Mouse (Mus musculus) hindbrain, embryonic 10.5 days (tissue): ENCODE measurements around the gene Ptpre. TPM values are rescaled to one million over a fixed set of nuclear protein-coding genes. Genes with fewer than 3 reads are reported as not detected.
A peak's percentile ranks its signal among the peaks of the same experiment; 100 is the strongest.
"Not testable (repeated sequence)": the region's sequence is repeated elsewhere in the genome, so short reads cannot be mapped to it uniquely, and the experiment has no call there.

ENCODE experiments used
- DNase-seq: peaks from one replicate; pipeline ENCODE4 v3.0.0-alpha.2; 2017; ENCODE audit warnings: low spot score
- H3K27ac ChIP-seq: fragments of 300-500 bp; sonication (generic); 2 replicates; pipeline ENCODE4 v1.5.1; 2016; ENCODE audit warnings: mild to moderate bottlenecking, moderate library complexity
- H3K27me3 ChIP-seq: fragments of 300-500 bp; sonication (generic); 2 replicates; pipeline ENCODE4 v1.6.1; 2016; ENCODE audit warnings: mild to moderate bottlenecking; ENCODE audit not compliant: poor library complexity, insufficient read depth, severe bottlenecking
- H3K36me3 ChIP-seq: fragments of 300-500 bp; sonication (generic); 2 replicates; pipeline ENCODE4 v1.6.1; 2016; ENCODE audit warnings: mild to moderate bottlenecking, moderate library complexity
- H3K4me1 ChIP-seq: fragments of 300-500 bp; sonication (generic); replicated peaks from 2 replicates; pipeline ENCODE4 v1.6.1; 2016; ENCODE audit warnings: mild to moderate bottlenecking
- H3K4me3 ChIP-seq: fragments of 300-500 bp; sonication (generic); 2 replicates; pipeline ENCODE4 v1.5.1; 2016; ENCODE audit warnings: mild to moderate bottlenecking, moderate library complexity
- H3K9me3 ChIP-seq: fragments of 300-500 bp; sonication (generic); 2 replicates; pipeline ENCODE4 v1.6.1; 2016; ENCODE audit warnings: mild to moderate bottlenecking, moderate library complexity
- WGBS: fragments of 180-500 bp; shearing (Covaris S2); methylation state at CpG from one replicate; pipeline ENCODE4 v1.1.7; 2016; 5-methylcytosine and 5-hydroxymethylcytosine counted together
- polyA plus RNA-seq: library from polyadenylated mRNA; unstranded; fragments of >200 nt; fragmentation: Nextera tagmentation; extraction: Ambion mirVana; gene quantifications from 2 replicates; pipeline ENCODE4 v1.2.1, GENCODE M21; 2016

The Ptpre gene
- 0.68 and 0.85 TPM in 2 replicates for polyA plus RNA-seq

DNA sequence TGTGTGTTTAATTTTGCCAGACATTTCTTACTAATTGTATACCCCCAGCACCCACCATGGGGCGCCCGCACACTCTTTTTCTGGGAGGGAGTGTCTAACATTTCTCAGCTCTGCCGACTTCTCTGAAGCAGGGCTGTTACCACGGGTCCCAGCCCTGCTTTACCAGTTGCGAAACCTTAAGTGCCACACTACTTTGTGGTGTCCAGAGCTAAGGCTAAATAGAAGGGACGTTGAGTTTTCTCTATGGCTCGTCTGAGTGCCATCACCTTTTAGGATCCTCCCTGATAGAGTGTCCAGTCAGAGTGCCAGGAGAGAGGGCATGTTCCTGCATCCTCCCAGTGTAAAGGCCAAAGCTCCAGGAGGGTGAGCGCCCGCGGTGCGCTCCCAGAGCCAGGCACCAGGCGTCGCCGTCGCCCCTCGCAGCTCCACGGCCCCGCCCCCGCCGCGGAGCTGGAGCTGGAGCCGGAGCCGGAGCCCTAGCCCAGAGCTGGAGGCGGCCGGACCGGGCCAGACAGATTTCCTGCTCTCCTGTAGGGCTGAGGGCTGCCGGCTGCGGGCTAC, at the start of gene Ptpre:
TSS of gene Ptpre (plus strand) at position 141 of the 561 bp plus-strand sequence.
- peak; percentile 85 for DNase-seq
- peaks cover 13% of the 10 kb centered on the region for H3K4me1 ChIP-seq
- no peaks in the 10 kb centered on the region for H3K36me3 ChIP-seq
- H3K9me3 ChIP-seq = no peaks in the 10 kb centered on the region
- peak within 1 kb of the TSS; percentile 72 for H3K27ac ChIP-seq
- WGBS = 5% methylated on average over 28 of the region's 28 CpGs
- H3K27me3 ChIP-seq = peaks cover 34% of the 10 kb centered on the region
- peak within 1 kb of the TSS; percentile 73 for H3K4me3 ChIP-seq

DNA sequence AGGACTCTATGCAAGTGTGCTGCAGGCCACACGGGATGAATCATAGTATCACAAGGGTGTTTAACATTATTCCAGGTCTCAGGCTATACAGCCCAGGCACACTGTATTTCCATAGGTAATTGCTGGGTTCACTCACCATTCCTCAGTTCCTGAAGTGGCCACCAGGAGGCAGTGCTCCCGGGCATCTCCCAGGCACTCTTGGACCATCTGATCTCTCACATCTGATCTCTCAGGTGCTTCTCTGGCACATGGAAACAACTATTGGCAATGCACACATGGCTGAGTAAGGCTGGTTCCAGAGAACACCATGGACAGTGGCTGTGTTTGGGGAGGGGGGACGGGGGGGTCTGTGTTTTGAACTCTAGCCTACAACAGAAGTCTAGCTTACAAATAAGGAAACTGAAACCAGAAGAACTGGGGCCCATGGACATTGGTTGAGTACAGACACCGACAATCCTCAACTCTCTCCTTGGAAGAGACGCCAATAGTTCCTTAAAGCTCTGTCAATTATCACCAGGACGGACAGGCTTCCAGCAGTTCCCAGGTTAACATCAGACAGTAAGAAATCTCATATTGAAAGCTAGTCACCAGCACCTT, 49.0 kb upstream of the Ptpre start:
- Histone ChIP-seq H3K9me3 (0 out of 2 replicates have a peak, but pooled peaks cover 4% of the 10 kb centered on the region), H3K4me1 (peaks cover 29% of the 10 kb centered on the region), H3K36me3 (no peaks in the 10 kb centered on the region), H3K27ac (no peak overlapping the region), H3K27me3 (peaks cover 36% of the 10 kb centered on the region), H3K4me3 (no peak overlapping the region)
- DNase-seq = no peak
- WGBS = 75% methylated on average over 6 of the region's 6 CpGs

DNA sequence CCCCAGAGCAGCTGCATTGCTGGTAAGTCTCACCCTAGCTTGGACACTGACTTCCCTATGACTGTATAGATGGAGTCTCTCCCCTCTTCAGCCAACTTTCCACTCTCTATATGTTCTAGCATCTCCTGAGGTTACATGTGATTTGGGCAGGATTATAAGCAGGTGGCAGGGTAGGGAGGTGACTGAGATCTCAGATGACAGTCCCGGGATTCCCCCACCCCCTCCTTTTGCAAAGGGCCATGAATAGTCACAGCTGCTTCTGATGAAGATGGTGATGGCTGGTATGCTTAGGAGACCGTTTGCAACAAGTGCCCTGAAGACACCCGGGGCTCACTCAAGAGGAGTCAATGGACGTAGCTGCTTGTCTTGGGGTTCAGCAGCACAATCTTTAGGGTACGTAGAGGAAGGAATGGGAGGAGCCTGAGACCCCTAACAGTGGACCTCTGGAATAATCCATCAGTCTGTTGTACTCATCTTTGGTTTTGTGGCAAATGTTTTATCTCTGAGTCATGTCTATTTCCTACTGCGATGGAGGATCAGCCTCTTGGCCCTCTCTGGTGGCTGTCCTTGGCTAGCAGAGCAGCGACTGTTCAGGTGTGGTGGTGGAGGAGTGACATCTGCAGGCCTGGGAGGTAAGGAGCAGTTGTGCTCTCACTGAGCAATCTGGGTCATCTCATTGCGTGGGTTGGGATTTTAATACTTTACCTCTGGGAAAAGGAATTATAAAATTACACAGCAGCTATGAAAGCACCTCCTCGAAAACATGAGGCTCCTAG, 47.4 kb upstream of the Ptpre start:
- peaks cover 20% of the 10 kb centered on the region for H3K27me3 ChIP-seq
- H3K9me3 ChIP-seq = 0 out of 2 replicates have a peak, but pooled peaks cover 4% of the 10 kb centered on the region
- no peak overlapping the region for H3K4me3 ChIP-seq
- H3K36me3 ChIP-seq = no peaks in the 10 kb centered on the region
- DNase-seq = no peak
- no peak overlapping the region for H3K27ac ChIP-seq
- peaks cover 19% of the 10 kb centered on the region for H3K4me1 ChIP-seq
- 89% methylated on average over 9 of the region's 9 CpGs for WGBS

DNA sequence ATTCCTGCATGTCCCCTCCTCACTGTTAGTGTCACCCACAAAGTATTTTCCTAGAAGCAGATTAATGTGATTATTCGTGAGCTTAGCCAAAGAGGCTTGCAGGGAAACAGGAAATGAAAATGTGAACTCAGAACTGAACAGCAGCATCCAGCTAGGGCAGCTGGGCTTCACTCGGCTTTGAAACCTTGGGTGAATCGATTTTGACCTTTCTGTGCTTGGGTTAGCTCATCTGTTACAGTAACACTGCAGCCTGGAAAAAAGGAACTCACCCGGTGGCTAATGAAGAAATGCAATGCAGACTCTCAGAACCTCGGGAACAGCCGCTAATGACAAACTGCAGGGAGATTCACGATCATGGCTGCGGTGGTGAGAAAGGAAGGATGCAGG, 46.8 kb upstream of the Ptpre start:
- H3K4me1 ChIP-seq = peaks cover 14% of the 10 kb centered on the region
- WGBS = 78% methylated on average over 8 of the region's 8 CpGs
- H3K4me3 ChIP-seq = no peak overlapping the region
- 0 out of 2 replicates have a peak, but pooled peaks cover 4% of the 10 kb centered on the region for H3K9me3 ChIP-seq
- no peak overlapping the region for H3K27ac ChIP-seq
- H3K36me3 ChIP-seq = no peaks in the 10 kb centered on the region
- H3K27me3 ChIP-seq = peaks cover 15% of the 10 kb centered on the region
- DNase-seq = no peak

DNA sequence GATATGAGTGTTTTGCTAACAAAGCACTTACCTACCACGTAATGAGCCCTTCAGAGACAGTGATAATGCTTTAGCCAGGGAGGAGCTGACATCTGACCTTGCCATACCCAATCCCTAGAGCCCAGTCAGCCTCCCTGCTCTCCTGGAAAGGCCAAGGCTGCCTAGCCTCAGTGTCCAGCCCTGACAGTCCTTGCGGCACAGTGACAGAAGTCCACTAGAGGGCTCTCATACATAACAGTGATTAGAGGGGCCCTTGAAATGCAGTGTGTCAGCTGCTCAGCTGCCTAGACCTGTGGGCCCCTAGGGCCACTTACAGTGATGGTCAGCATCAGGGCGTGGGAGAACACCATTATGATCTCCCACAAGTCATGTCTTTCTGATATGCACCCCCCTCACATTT, 42.0 kb upstream of the Ptpre start:
- Histone ChIP-seq H3K27me3 (no peaks in the 10 kb centered on the region), H3K36me3 (no peaks in the 10 kb centered on the region), H3K4me1 (no peaks in the 10 kb centered on the region), H3K27ac (no peak overlapping the region), H3K4me3 (no peak overlapping the region), H3K9me3 (0 out of 2 replicates have a peak, but pooled peaks cover 4% of the 10 kb centered on the region)
- WGBS = 49% methylated on average over 3 of the region's 3 CpGs
- peak; percentile 32 for DNase-seq

DNA sequence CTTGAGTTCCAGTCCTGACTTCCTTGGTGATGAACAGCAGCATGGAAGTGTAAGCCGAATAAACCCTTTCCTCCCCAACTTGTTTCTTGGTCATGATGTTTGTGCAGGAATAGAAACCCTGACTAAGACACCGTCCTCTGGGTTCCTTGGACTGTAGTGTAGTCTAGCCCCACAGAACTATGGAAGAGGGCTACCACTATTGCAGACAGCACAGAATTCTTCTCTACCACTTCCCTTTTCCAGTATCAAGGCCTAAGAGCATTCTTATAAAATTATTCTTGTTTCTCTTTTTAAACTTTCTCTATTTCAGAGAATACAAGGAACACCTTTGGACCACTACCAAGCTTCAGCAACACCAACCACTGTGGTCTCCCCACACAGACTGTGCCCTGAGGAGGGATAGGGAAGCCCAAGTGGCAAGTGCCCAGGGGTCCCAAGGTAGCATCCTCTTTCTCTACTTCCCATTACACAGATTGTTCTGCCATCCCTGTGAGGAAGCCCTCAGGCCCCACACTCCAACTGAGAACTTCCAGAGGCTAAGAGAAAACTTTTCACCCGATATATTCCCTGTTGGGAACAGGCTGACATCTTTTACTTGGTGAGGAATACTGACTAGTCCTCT, 38.6 kb upstream of the Ptpre start:
- Histone ChIP-seq H3K27me3 (no peaks in the 10 kb centered on the region), H3K36me3 (no peaks in the 10 kb centered on the region), H3K4me1 (no peaks in the 10 kb centered on the region), H3K9me3 (no peaks in the 10 kb centered on the region), H3K27ac (no peak overlapping the region), H3K4me3 (no peak overlapping the region)
- no peak for DNase-seq
- 81% methylated on average over 3 of the region's 3 CpGs for WGBS

DNA sequence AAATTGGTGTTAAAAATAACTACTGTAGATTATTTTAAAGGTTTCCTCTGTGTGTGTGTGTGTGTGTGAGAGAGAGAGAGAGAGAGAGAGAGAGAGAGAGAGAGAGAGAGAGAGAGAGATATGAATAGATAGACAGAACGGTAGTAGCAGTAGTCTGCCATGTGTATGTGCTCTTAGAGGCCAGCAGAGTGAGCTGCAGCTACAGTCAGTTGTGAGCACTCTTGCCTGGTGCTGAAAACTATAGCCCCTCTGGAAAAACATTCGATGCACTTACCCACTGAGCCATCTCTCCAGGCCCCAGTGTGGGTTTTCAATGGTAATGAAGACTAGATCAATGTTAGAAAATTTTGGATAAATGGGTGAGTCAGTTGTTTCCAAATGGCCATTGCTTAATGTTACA, 37.9 kb upstream of the Ptpre start:
- 61% methylated on average over 2 of the region's 2 CpGs for WGBS
- Histone ChIP-seq H3K36me3 (no peaks in the 10 kb centered on the region), H3K9me3 (no peaks in the 10 kb centered on the region), H3K27ac (no peak overlapping the region), H3K4me1 (no peaks in the 10 kb centered on the region), H3K27me3 (no peaks in the 10 kb centered on the region), H3K4me3 (no peak overlapping the region)
- no peak for DNase-seq

DNA sequence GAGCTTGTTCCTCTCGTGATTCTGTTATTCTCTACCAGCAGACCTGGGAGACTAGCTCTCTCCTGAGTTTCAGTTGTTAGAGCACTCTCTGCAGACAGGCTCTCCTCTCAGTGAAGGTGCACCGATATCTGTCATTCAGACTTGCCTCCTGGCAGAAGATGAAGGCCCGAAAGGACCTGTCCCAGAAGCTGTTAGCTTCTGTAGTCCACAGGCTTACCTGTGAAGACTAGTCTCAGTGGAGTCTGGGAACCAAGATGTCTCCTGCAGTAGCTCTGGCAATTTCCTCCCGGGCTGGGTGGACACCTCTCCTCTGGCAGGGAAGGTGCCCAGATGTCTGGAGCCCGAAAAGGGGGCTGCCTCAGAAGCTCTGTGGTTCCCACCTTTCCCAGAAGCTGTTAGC, 30.8 kb upstream of the Ptpre start:
- not testable (repeated sequence) for H3K4me1 ChIP-seq, H3K36me3 ChIP-seq, H3K9me3 ChIP-seq, H3K27ac ChIP-seq, DNase-seq, H3K27me3 ChIP-seq, H3K4me3 ChIP-seq
- 92% methylated on average over 5 of the region's 5 CpGs for WGBS

DNA sequence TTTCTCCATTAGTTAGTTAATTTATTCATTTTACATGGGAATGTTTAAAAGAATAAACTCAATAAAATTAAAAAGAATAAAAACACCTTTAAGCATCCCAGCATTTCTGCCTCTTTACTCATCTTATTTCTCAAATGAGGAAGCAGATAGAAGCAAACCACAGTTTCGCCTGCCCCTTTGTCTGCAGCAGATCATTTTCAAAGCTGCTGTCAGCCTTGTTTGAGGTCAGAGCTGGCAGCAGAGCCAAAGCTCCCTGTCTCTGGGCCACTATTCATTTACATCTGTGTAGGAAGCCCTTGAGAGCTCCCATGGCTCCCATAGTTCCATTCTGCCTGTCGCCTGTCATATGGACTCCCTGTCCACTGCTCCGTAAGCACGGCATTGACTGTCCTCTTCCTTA, 28.7 kb upstream of the Ptpre start:
- H3K4me1 ChIP-seq = no peaks in the 10 kb centered on the region
- WGBS = 74% methylated on average over 4 of the region's 4 CpGs

DNA sequence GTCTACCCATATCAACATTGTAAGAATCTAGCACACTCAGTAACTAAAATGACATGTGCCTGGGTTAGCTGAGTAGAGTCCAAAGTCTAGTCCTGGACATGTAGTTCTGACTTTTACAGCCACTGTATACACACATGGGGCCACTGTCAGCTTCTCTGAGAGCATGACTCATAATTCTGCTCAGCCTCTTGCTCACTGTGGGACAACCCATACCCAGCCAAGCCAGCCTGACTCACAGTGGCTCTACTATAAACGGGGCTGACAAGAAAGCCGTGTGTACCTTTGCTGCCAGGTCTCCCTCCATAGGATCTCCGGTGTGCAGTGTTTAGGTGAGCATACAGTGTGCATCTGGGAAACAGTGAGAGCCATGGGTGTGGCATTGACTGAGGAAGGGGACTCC, 28.0 kb upstream of the Ptpre start:
- WGBS = 90% methylated on average over 3 of the region's 3 CpGs

More for the DNA sequence above, 28.7 kb upstream of the Ptpre start:
- H3K36me3 ChIP-seq = no peaks in the 10 kb centered on the region
- H3K9me3 ChIP-seq = no peaks in the 10 kb centered on the region
- H3K27ac ChIP-seq = no peak overlapping the region
- DNase-seq = no peak
- no peaks in the 10 kb centered on the region for H3K27me3 ChIP-seq
- no peak overlapping the region for H3K4me3 ChIP-seq

DNA sequence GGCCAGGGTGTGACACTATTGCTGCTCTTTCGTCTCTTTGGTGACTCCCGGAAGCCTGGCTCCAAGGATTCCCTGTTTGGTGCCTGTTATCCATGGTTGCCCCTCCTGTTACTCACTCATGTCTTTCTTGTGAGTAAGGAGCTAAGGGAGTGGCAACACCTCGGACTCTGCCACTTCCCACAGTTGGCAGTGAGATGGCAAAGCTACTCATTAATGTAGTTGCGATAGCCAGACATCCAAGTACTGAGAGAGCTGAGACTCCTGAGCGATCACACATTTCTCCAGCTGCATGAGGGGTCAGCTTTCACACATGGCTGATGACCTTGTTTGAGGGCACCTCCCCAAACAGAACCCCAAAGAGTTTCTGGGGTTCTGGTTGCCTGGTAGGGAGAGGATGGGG, 26.9 kb upstream of the Ptpre start:
- no peaks in the 10 kb centered on the region for H3K36me3 ChIP-seq
- no peak overlapping the region for H3K27ac ChIP-seq
- no peaks in the 10 kb centered on the region for H3K27me3 ChIP-seq
- H3K9me3 ChIP-seq = no peaks in the 10 kb centered on the region
- WGBS = 91% methylated on average over 5 of the region's 5 CpGs
- DNase-seq = no peak
- H3K4me1 ChIP-seq = no peaks in the 10 kb centered on the region
- H3K4me3 ChIP-seq = no peak overlapping the region

More for the DNA sequence above, 28.0 kb upstream of the Ptpre start:
- Histone ChIP-seq H3K4me1 (no peaks in the 10 kb centered on the region), H3K27ac (no peak overlapping the region), H3K9me3 (no peaks in the 10 kb centered on the region), H3K4me3 (no peak overlapping the region), H3K36me3 (no peaks in the 10 kb centered on the region), H3K27me3 (no peaks in the 10 kb centered on the region)
- no peak for DNase-seq

DNA sequence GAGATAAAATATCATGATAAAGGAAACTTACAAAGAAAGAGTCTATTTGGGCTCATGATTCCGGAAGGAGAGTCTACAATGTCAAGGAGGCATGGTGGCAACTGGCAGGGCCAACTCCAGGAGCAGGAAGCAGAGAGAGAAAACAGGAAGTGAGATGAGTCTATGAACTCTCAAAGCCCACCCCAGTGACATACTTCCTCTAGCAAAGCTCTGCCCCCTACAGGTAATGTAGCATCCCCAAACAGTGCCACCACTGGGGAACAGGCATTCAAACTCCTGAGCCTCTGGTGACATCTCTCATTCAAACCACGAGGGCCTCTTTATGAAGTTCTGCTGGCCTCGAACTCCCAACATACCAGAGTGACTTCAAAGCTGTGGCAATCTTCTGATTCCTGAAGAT, 25.6 kb upstream of the Ptpre start:
- Histone ChIP-seq H3K36me3 (no peaks in the 10 kb centered on the region), H3K4me1 (no peaks in the 10 kb centered on the region), H3K4me3 (no peak overlapping the region), H3K27me3 (no peaks in the 10 kb centered on the region), H3K9me3 (no peaks in the 10 kb centered on the region), H3K27ac (no peak overlapping the region)
- no peak for DNase-seq
- 83% methylated on average over 3 of the region's 3 CpGs for WGBS

DNA sequence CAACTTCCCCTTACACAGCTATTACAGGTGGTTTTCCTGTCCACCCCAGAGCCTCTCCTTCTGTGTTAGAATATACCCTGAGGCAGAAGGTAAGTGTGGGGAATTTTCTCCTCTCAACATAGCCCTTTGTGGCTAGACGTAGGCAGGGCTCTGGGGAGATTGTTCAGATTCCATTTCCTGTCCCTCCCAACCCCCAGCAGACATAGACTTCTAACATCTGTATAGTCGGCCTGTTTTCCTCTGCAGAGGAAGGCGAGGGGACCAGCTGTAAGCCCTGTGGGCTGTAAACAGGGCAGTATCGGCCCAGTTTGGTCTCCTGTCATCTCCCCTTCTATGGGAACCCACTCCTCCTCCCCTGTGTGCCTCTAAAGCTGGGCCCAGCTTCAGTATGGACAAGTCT, 20.1 kb upstream of the Ptpre start:
- H3K27me3 ChIP-seq = no peaks in the 10 kb centered on the region
- no peak overlapping the region for H3K4me3 ChIP-seq
- H3K36me3 ChIP-seq = no peaks in the 10 kb centered on the region
- peaks cover 11% of the 10 kb centered on the region for H3K4me1 ChIP-seq
- WGBS = 68% methylated on average over 4 of the region's 4 CpGs
- H3K27ac ChIP-seq = no peak overlapping the region
- DNase-seq = no peak
- no peaks in the 10 kb centered on the region for H3K9me3 ChIP-seq
